Mouse (Mus musculus) heart, embryonic 14.5 days (tissue): ENCODE results near the gene Tac1. TPM values are rescaled to one million over a fixed set of nuclear protein-coding genes. Genes with fewer than 3 reads are reported as not detected.
"Not testable (repeated sequence)": the region's sequence is repeated elsewhere in the genome, so short reads cannot be mapped to it uniquely, and the experiment has no call there.

Experiments
- ATAC-seq: fragments of 200-750 bp; cut with Nextera tagmentation; 2 replicates; pipeline ENCODE4 v1.8.0; 2017; ENCODE audit warnings: low read depth, moderate TSS enrichment; ENCODE audit not compliant: insufficient number of reproducible peaks, insufficient read depth, low FRiP score
- H3K27ac ChIP-seq, 2 experiments: fragments of 200-500 bp in 1 of 2; fragments of 300-500 bp in 1 of 2; sonication (generic) in 1 of 2; replicated peaks in 1 of 2; 2 replicates each; pipeline ENCODE4 v1.5.1; 2012 to 2014; ENCODE audit warnings: low read depth in 2 of 2, low read length in 2 of 2, control low read depth in 1 of 2, mild to moderate bottlenecking in 1 of 2, mixed read lengths in 1 of 2; ENCODE audit not compliant: control insufficient read depth in 1 of 2, insufficient read depth in 1 of 2
- H3K27me3 ChIP-seq: fragments of 300-500 bp; sonication (generic); 2 replicates; pipeline ENCODE4 v1.6.1; 2014; ENCODE audit warnings: mild to moderate bottlenecking, low read length, control low read depth; ENCODE audit not compliant: control insufficient read depth, insufficient read depth
- H3K36me3 ChIP-seq: fragments of 300-500 bp; sonication (generic); 2 replicates; pipeline ENCODE4 v1.6.1; 2014; ENCODE audit warnings: mild to moderate bottlenecking, control low read depth, low read length, mixed read lengths; ENCODE audit not compliant: control insufficient read depth, insufficient read depth
- H3K4me1 ChIP-seq, 2 experiments: fragments of 200-500 bp in 1 of 2; fragments of 300-500 bp in 1 of 2; sonication (generic) in 1 of 2; 2 replicates each; pipeline ENCODE4 v1.6.1; 2012 to 2014; ENCODE audit warnings: low read length in 2 of 2, control low read depth in 1 of 2, mixed read lengths in 1 of 2; ENCODE audit not compliant: control insufficient read depth in 2 of 2, insufficient read depth in 2 of 2
- H3K4me2 ChIP-seq: fragments of 300-500 bp; sonication (generic); 2 replicates; pipeline ENCODE4 v1.6.1; 2014; ENCODE audit warnings: mild to moderate bottlenecking, low read length
- H3K4me3 ChIP-seq, 2 experiments: fragments of 200-500 bp in 1 of 2; fragments of 300-500 bp in 1 of 2; sonication (generic) in 1 of 2; 2 replicates each; pipeline ENCODE4 v1.5.1; 2012 to 2014; ENCODE audit warnings: low read length in 2 of 2, mild to moderate bottlenecking in 2 of 2, control low read depth in 1 of 2, low read depth in 1 of 2, moderate library complexity in 1 of 2; ENCODE audit not compliant: control insufficient read depth in 1 of 2, insufficient read depth in 1 of 2
- H3K9ac ChIP-seq: fragments of 300-500 bp; sonication (generic); 2 replicates; pipeline ENCODE4 v1.6.1; 2014; ENCODE audit warnings: mild to moderate bottlenecking, low read length
- H3K9me3 ChIP-seq: fragments of 300-500 bp; sonication (generic); 2 replicates; pipeline ENCODE4 v1.6.1; 2016; ENCODE audit warnings: low read length, control low read depth; ENCODE audit not compliant: control insufficient read depth
- WGBS: fragments of 180-500 bp; shearing (Covaris S2); extraction: QIAGEN DNeasy Blood & Tissue Kit; methylation state at CpG from one replicate; pipeline ENCODE4 v1.1.7; 2014; 5-methylcytosine and 5-hydroxymethylcytosine counted together
- polyA plus RNA-seq: library from polyadenylated mRNA; unstranded; fragments of >200 nt; fragmentation: Nextera tagmentation; extraction: Ambion mirVana; gene quantifications from 2 replicates; pipeline ENCODE4 v1.2.1, GENCODE M21; 2014

Gene Tac1
- polyA plus RNA-seq, 1 experiment from 2014 or later = 0.32 TPM

GRCm38 (mm10) chr6:7578031-7578430, 23.4 kb downstream of the Tac1 start:
- no peaks in the 10 kb centered on the region for H3K4me1 ChIP-seq
- no peak overlapping the region for H3K4me3 ChIP-seq
- peak; percentile 21; the same call in 1 of the 2 replicates for ATAC-seq
- no peaks in the 10 kb centered on the region for H3K9me3 ChIP-seq
- 42% methylated on average over 1 of the region's 1 CpGs for WGBS
- no peak overlapping the region for H3K27ac ChIP-seq
- no peak overlapping the region for H3K4me2 ChIP-seq
- no peak overlapping the region for H3K9ac ChIP-seq
- H3K36me3 ChIP-seq = no peaks in the 10 kb centered on the region
- no peaks in the 10 kb centered on the region for H3K27me3 ChIP-seq

GRCm38 (mm10) chr6:7594445-7594844, 39.8 kb downstream of the Tac1 start:
- Histone ChIP-seq H3K4me1 (no peaks in the 10 kb centered on the region), H3K27ac (no peak overlapping the region), H3K27me3 (no peaks in the 10 kb centered on the region), H3K4me3 (no peak overlapping the region), H3K36me3 (no peaks in the 10 kb centered on the region), H3K9ac (no peak overlapping the region), H3K4me2 (no peak overlapping the region), H3K9me3 (no peaks in the 10 kb centered on the region)
- ATAC-seq = no peak
- WGBS = 73% methylated on average over 2 of the region's 2 CpGs

- no peak overlapping the region for H3K4me3 ChIP-seq
Observed at GRCm38 (mm10) chr6:7598416-7598815, 43.7 kb downstream of the Tac1 start.

GRCm38 (mm10) chr6:7600228-7600627, 45.5 kb downstream of the Tac1 start:
- H3K4me1 ChIP-seq = no peaks in the 10 kb centered on the region

More at GRCm38 (mm10) chr6:7598416-7598815, 43.7 kb downstream of the Tac1 start:
- no peak overlapping the region for H3K27ac ChIP-seq
- H3K36me3 ChIP-seq = no peaks in the 10 kb centered on the region
- no peaks in the 10 kb centered on the region for H3K4me1 ChIP-seq
- WGBS = 57% methylated on average over 5 of the region's 5 CpGs
- H3K9ac ChIP-seq = no peak overlapping the region
- no peak for ATAC-seq
- H3K4me2 ChIP-seq = no peak overlapping the region
- H3K27me3 ChIP-seq = no peaks in the 10 kb centered on the region
- no peaks in the 10 kb centered on the region for H3K9me3 ChIP-seq

GRCm38 (mm10) chr6:7601353-7602094, 46.8 kb downstream of the Tac1 start:
- Histone ChIP-seq H3K4me1 (no peaks in the 10 kb centered on the region), H3K9me3 (no peaks in the 10 kb centered on the region), H3K4me2 (no peak overlapping the region), H3K27ac (no peak overlapping the region), H3K4me3 (no peak overlapping the region), H3K36me3 (no peaks in the 10 kb centered on the region), H3K9ac (no peak overlapping the region), H3K27me3 (no peaks in the 10 kb centered on the region)
- WGBS = 83% methylated on average over 4 of the region's 4 CpGs
- ATAC-seq = no peak

More at GRCm38 (mm10) chr6:7600228-7600627, 45.5 kb downstream of the Tac1 start:
- Histone ChIP-seq H3K9ac (no peak overlapping the region), H3K4me3 (no peak overlapping the region), H3K9me3 (no peaks in the 10 kb centered on the region), H3K27me3 (no peaks in the 10 kb centered on the region), H3K27ac (no peak overlapping the region), H3K36me3 (no peaks in the 10 kb centered on the region), H3K4me2 (no peak overlapping the region)
- WGBS = 50% methylated on average over 2 of the region's 2 CpGs
- ATAC-seq = no peak

GRCm38 (mm10) chr6:7613676-7614075, 59.0 kb downstream of the Tac1 start:
- not testable (repeated sequence) for ATAC-seq, H3K4me1 ChIP-seq, H3K27ac ChIP-seq, H3K4me2 ChIP-seq, H3K9me3 ChIP-seq, H3K9ac ChIP-seq, H3K27me3 ChIP-seq, H3K36me3 ChIP-seq, H3K4me3 ChIP-seq
- 79% methylated on average over 18 of the region's 19 CpGs for WGBS

Other genes starting within 250 kb of the Tac1 start
- gene Asns, start 138.4 kb downstream of the Tac1 start, polyA plus RNA-seq = 18.2 and 22.6 TPM in 2 replicates